Mouse (Mus musculus) embryonic stem cell, embryonic (primary cell): ENCODE data around the gene Arl14ep.

Experiments used
- CTCF ChIA-PET, 4 experiments: fragments of 300-600 bp in 2 of 4; fragments of 350-600 bp in 2 of 4; sonication (Branson Sonifier 250); formaldehyde crosslinking; loops; one replicate each; lab custom pipeline; 2022; ENCODE audit warnings: inconsistent platforms in 2 of 4; lab: Charles Lee
- POLR2A ChIA-PET, 4 experiments: fragments of 300-600 bp in 2 of 4; fragments of 350-600 bp in 2 of 4; sonication (Branson Sonifier 250); formaldehyde crosslinking; loops; one replicate each; lab custom pipeline; 2022; ENCODE audit warnings: antibody characterized with exemption in 4 of 4, inconsistent platforms in 1 of 4; lab: Charles Lee

Arl14ep gene

DNA sequence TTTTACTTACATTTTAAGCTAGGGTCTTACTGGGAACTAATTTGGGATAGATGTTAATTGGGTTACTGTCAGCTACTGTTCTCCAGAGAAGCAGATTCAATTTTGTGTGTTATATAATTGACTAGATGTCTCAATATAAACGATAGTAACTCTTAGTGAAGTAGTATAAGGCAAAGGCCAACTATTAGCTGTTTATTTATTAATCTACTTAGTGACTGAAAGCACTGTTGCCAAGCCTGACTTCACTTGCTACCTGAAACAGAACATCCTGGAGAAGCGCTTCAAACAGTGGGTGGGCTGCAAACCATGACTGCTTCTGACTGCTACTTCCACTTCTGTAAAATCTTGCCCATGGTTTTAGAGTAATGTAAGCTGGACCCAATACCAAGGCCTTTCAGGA, 13.2 kb downstream of the Arl14ep start:
- CTCF ChIA-PET = interaction anchor here in 2 of 4 experiments (0.6 to 1.6 kb wide), 5 partner anchors 63 to 605 kb away, joined by 3 to 8 read pairs (median 3); no protein-coding TSS in a partner anchor
- POLR2A ChIA-PET = interaction anchor here in 2 of 4 experiments (0.5 to 1.7 kb wide), 3 partner anchors 13 to 157 kb away, joined by 3 to 10 read pairs (median 3); partner anchors contain the start of gene Arl14ep (in 2 of the 2)

DNA sequence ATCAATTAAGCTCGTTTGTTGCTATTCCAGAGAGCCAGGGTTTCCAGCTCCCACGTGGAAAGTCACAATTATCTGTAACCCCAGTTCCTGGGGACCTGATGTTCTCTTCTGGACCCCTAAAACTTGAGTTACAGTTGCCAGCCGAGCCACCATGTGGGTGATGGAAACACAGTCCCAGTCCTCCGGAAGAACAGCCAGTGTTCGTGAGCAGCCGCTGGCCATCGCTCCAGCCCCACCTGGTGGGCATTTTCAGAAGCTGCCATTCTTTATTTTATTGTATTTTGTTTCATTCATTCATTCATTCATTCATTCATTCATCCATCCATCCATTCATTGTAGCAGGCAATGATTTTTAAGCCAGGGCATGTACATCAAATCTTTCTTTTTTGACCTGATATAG, 14.0 kb downstream of the Arl14ep start:
- ChIA-PET CTCF (interaction anchor here (0.6 to 3.1 kb wide), 11 partner anchors 63 to 760 kb away, joined by 3 to 11 read pairs (median 3); partner anchors contain the start of gene Mpped2 (in 1 of the 4)), POLR2A (interaction anchor here in 2 of 4 experiments (0.6 to 2.1 kb wide), 4 partner anchors 11 to 334 kb away, joined by 3 to 7 read pairs (median 6); partner anchors contain the start of gene Arl14ep (in 1 of the 2))

DNA sequence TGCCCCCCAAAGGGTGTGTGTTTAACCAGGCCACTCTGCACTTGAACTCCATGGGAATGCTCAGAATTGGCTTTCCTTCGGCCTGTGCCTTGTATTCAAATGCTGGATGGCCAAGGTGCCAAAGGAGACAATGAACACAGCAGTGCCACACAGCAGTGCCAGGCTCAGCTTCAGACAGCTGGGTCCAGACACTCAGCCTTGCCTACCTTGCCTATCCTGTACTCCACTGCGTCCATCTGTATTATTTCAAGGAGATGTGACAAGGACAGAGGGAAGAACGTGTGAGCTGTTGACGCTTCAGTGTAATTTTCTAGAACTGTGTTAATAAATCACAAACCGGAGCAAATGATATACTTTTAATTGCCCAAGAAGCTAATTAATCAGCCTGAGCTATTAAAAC, 14.8 kb downstream of the Arl14ep start:
- POLR2A ChIA-PET = interaction anchor here in 1 of 4 experiments (0.8 to 2.1 kb wide), 3 partner anchors 12 to 333 kb away, joined by 3 to 7 read pairs (median 6); partner anchors contain the start of gene Arl14ep
- CTCF ChIA-PET = interaction anchor here (0.6 to 3.1 kb wide), 8 partner anchors 266 to 603 kb away, joined by 3 to 11 read pairs (median 4); partner anchors contain the start of gene Mpped2 (in 1 of the 4)

DNA sequence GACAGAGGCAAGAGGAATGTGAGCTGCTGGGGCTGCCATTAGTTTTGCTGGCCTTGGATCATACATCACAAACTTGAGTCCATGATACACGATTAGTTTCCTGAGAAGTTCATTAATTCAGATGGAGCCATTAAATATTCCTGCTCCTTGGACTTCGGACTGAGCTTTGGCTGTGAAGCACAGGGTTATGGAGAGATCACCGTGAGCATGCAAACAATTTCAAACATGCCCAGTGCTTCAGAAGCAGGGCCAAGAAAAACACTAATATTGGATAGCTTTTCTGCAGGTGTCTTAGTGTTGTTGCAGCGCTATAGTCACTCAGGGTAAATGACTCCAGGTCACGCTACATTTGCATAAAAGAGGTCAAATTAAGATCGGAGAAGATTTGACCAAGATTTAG, 15.3 kb downstream of the Arl14ep start:
- ChIA-PET POLR2A (interaction anchor here in 1 of 4 experiments (1.7 to 2.1 kb wide), 2 partner anchors 13 to 15 kb away, joined by 6 to 7 read pairs; partner anchors contain the start of gene Arl14ep), CTCF (interaction anchor here in 1 of 4 experiments (3.1 kb wide), 1 partner anchor 603 kb away, joined by 11 read pairs; no protein-coding TSS in a partner anchor)

DNA sequence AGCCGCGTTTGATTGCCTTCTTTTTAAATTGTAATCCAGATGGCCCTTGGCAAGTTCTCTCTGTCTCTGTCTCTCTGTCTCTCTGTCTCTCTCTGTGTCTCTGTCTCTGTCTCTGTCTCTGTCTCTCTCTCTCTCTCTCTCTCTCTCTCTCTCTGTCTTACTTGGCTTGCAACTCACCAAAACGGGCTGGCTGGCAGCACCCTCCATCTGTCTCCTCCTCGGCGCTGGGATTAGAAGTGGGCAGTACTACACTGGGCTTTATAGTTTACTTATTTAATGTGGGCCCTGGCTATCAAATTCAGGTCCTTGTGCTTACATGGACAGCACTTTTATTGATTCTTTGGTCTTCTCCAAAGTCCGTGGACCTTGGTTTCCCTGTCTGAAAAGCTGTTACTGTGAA, 18.1 kb downstream of the Arl14ep start:
- ChIA-PET CTCF (interaction anchor here (0.5 to 1.6 kb wide), 10 partner anchors 46 to 600 kb away, joined by 3 to 6 read pairs (median 3); no protein-coding TSS in a partner anchor), POLR2A (no interaction called here)

DNA sequence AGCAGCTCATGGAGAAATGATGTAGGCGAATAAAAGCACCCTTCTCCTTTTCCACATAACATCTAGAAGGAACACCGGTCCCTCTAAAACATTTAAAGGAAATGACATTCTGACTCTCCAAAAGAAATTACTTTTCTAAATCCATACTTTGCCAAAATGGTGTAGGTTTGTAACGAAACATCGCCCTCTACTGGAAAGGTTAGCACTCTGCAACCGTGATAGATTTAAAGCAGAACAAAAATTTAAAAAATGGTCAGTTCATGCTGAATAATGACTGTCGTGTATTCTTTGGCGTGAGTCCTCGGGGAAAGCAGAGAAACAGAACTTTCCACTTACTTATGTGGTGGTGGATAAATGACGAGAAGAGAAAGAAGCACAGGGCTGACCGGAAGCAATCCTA, 18.6 kb downstream of the Arl14ep start:
- CTCF ChIA-PET = interaction anchor here (0.5 to 1.6 kb wide), 16 partner anchors 45 to 757 kb away, joined by 3 to 8 read pairs (median 4); no protein-coding TSS in a partner anchor
- POLR2A ChIA-PET = interaction anchor here in 1 of 4 experiments (0.6 kb wide), 1 partner anchor 9 kb away, joined by 4 read pairs; no protein-coding TSS in a partner anchor

DNA sequence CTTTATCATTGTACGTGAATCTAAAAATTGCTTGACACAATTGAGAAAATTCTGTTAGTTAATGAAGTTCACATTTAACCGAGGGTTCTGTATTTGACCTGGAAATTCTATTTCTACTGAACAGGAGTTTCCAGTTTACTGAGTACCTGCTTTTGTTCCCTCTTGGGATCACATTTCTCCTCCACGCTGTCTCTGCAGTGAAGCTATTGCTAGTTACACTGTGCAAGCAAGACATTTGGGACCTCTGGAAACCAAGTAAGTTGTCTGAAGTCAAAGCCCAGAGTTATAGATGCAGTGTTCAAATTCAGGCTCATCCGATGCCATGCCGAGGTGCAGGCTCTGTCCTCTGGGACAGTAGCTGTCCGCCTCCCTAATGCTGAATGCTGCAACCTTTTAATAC, 19.2 kb downstream of the Arl14ep start:
- POLR2A ChIA-PET = no interaction called here

DNA sequence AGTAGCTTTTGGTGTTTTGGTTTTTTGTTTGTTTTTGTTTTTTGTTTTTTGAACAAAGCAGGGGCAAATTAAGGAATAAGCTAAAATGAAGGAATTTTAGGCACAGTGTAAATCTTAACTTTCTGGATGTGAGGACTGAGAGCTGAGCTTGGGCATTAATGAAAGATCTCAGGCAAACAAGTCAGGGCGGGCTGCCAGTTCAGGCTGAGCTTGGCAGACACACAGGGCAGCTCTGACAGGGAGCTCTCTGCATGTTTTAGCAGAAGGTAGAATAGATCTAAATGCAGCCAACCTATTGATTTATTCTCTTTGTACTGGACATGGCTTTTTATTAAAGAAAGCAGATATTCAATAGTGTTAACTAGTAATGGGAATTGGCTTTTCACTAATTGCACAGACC, 31.8 kb downstream of the Arl14ep start:
- POLR2A ChIA-PET = no interaction called here
- CTCF ChIA-PET = no interaction called here

More for the DNA sequence above, 19.2 kb downstream of the Arl14ep start:
- CTCF ChIA-PET = interaction anchor here (0.6 to 1.6 kb wide), 9 partner anchors 276 to 756 kb away, joined by 3 to 7 read pairs (median 5); no protein-coding TSS in a partner anchor

DNA sequence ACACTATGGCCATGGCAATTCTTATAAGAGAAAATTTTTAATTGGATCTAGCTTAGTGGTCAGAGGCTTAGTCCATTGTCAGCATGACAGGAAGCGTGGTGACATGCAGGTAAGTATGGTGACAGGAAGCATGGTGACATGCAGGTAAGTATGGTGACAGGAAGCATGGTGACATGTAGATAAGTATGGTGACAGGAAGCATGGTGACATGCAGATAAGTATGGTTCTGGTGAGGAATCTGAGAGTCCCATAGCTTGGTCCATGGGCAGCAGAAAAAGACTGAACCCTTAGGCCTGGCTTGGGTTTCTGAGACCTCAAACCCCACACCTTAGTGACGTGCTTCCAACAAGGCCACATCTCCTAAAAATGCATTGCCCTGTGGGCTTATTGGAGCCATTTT, 38.5 kb downstream of the Arl14ep start:
- ChIA-PET CTCF (no interaction called here), POLR2A (no interaction called here)

DNA sequence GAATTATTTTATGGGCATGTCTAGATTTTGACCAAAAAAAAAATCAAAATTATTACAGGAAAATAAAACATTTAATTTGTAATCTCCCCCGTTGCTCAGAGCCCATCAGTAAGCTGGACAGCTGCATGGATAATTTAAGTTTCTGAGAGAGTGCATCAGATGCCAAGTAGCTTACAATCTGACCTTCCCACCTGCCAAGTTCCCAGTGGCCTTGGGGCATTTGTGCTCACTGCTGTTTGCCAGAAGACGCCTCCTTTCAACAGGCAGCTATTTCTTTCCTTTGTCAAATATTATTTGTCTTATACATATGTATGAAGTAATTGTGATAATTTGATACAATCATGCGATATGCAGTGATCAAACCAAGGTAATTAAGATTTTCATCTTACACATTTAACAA, 44.3 kb downstream of the Arl14ep start:
- ChIA-PET POLR2A (no interaction called here), CTCF (no interaction called here)
